Mouse (Mus musculus): ENCODE measurements at regions not wholly inside any gene's neighbourhood (a gene's known extent, or its start where the extent isn't known, plus 50 kb on each side); places are given as distances from the start of the nearest gene placed in this dataset.

GRCm38 (mm10) chr10:70866737-70867136 lies 211.0 kb upstream of the Phyhipl start:
- Histone ChIP-seq H3K9ac (replicated peaks; ENCODE audit: low read length) (no peak overlapping the region), H3K36me3 (ENCODE audit: insufficient read depth, low read length) (no peaks in the 10 kb centered on the region), H3K9me3 (ENCODE audit: low read length) (no peaks in the 10 kb centered on the region), H3K27ac (ENCODE audit: low read length) (no peak overlapping the region), H3K4me1 (ENCODE audit: insufficient read depth, low read length) (no peaks in the 10 kb centered on the region), H3K4me3 (ENCODE audit: low read length) (no peak overlapping the region), H3K4me2 (replicated peaks; ENCODE audit: low read depth, low read length) (no peak overlapping the region), H3K27me3 (ENCODE audit: insufficient read depth, low read length) (no peaks in the 10 kb centered on the region)
- no peak for ATAC-seq (ENCODE audit: low FRiP score, low TSS enrichment)
- WGBS: 89% methylated on average over 2 of the region's 2 CpGs

- H3K36me3 ChIP-seq (ENCODE audit: insufficient read depth, low read length): no peaks in the 10 kb centered on the region
- no peaks in the 10 kb centered on the region for H3K9me3 ChIP-seq (ENCODE audit: low read length)
- no peaks in the 10 kb centered on the region for H3K4me1 ChIP-seq (ENCODE audit: insufficient read depth, low read length)
- ATAC-seq (ENCODE audit: low FRiP score, low TSS enrichment): no peak
- H3K27me3 ChIP-seq (ENCODE audit: insufficient read depth, low read length): no peaks in the 10 kb centered on the region
- no peak overlapping the region for H3K9ac ChIP-seq (replicated peaks; ENCODE audit: low read length)
- no peak overlapping the region for H3K27ac ChIP-seq (ENCODE audit: low read length)
- no peak overlapping the region for H3K4me3 ChIP-seq (ENCODE audit: low read length)
- no peak overlapping the region for H3K4me2 ChIP-seq (replicated peaks; ENCODE audit: low read depth, low read length)
- 89% methylated on average over 5 of the region's 5 CpGs for whole genome bisulfite sequencing
Measured at GRCm38 (mm10) chr10:70864650-70865049, 208.9 kb upstream of the Phyhipl start.

GRCm38 (mm10) chr10:70862022-70862335 lies 206.2 kb upstream of the Phyhipl start:
- ATAC-seq (ENCODE audit: low FRiP score, low TSS enrichment): no peak
- H3K9ac ChIP-seq (replicated peaks; ENCODE audit: low read length): no peak overlapping the region
- no peaks in the 10 kb centered on the region for H3K27me3 ChIP-seq (ENCODE audit: insufficient read depth, low read length)
- no peak overlapping the region for H3K4me3 ChIP-seq (ENCODE audit: low read length)
- H3K27ac ChIP-seq (ENCODE audit: low read length): no peak overlapping the region
- H3K36me3 ChIP-seq (ENCODE audit: insufficient read depth, low read length): no peaks in the 10 kb centered on the region
- no peaks in the 10 kb centered on the region for H3K4me1 ChIP-seq (ENCODE audit: insufficient read depth, low read length)
- WGBS: 64% methylated on average over 3 of the region's 4 CpGs
- no peak overlapping the region for H3K4me2 ChIP-seq (replicated peaks; ENCODE audit: low read depth, low read length)
- H3K9me3 ChIP-seq (ENCODE audit: low read length): no peaks in the 10 kb centered on the region

GRCm38 (mm10) chr10:70861131-70862021 lies 205.6 kb upstream of the Phyhipl start:
- no peak for ATAC-seq (ENCODE audit: low FRiP score, low TSS enrichment)
- Histone ChIP-seq H3K9me3 (ENCODE audit: low read length) (no peaks in the 10 kb centered on the region), H3K4me1 (ENCODE audit: insufficient read depth, low read length) (no peaks in the 10 kb centered on the region), H3K27me3 (ENCODE audit: insufficient read depth, low read length) (no peaks in the 10 kb centered on the region), H3K4me2 (replicated peaks; ENCODE audit: low read depth, low read length) (no peak overlapping the region), H3K36me3 (ENCODE audit: insufficient read depth, low read length) (no peaks in the 10 kb centered on the region), H3K9ac (replicated peaks; ENCODE audit: low read length) (no peak overlapping the region), H3K4me3 (ENCODE audit: low read length) (no peak overlapping the region), H3K27ac (ENCODE audit: low read length) (no peak overlapping the region)
- WGBS: 55% methylated on average over 10 of the region's 10 CpGs

- Histone ChIP-seq H3K9me3 (ENCODE audit: low read length) (no peaks in the 10 kb centered on the region), H3K36me3 (ENCODE audit: insufficient read depth, low read length) (no peaks in the 10 kb centered on the region), H3K4me2 (replicated peaks; ENCODE audit: low read depth, low read length) (no peak overlapping the region), H3K4me1 (ENCODE audit: insufficient read depth, low read length) (no peaks in the 10 kb centered on the region), H3K9ac (replicated peaks; ENCODE audit: low read length) (no peak overlapping the region), H3K27ac (ENCODE audit: low read length) (no peak overlapping the region), H3K27me3 (ENCODE audit: insufficient read depth, low read length) (no peaks in the 10 kb centered on the region), H3K4me3 (ENCODE audit: low read length) (no peak overlapping the region)
- ATAC-seq (ENCODE audit: low FRiP score, low TSS enrichment): no peak
- 82% methylated on average over 14 of the region's 14 CpGs for WGBS
Measured at GRCm38 (mm10) chr10:70857155-70857820, 201.5 kb upstream of the Phyhipl start.

GRCm38 (mm10) chr10:70855948-70856347 lies 200.2 kb upstream of the Phyhipl start:
- Histone ChIP-seq H3K4me1 (ENCODE audit: insufficient read depth, low read length) (no peaks in the 10 kb centered on the region), H3K9me3 (ENCODE audit: low read length) (no peaks in the 10 kb centered on the region), H3K27ac (ENCODE audit: low read length) (no peak overlapping the region), H3K27me3 (ENCODE audit: insufficient read depth, low read length) (no peaks in the 10 kb centered on the region), H3K4me3 (ENCODE audit: low read length) (no peak overlapping the region), H3K36me3 (ENCODE audit: insufficient read depth, low read length) (no peaks in the 10 kb centered on the region), H3K4me2 (replicated peaks; ENCODE audit: low read depth, low read length) (no peak overlapping the region), H3K9ac (replicated peaks; ENCODE audit: low read length) (no peak overlapping the region)
- ATAC-seq (ENCODE audit: low FRiP score, low TSS enrichment): no peak
- 77% methylated on average over 8 of the region's 8 CpGs for WGBS

GRCm38 (mm10) chr10:70853614-70854013 lies 197.8 kb upstream of the Phyhipl start:
- Histone ChIP-seq H3K27ac (ENCODE audit: low read length) (no peak overlapping the region), H3K9ac (replicated peaks; ENCODE audit: low read length) (no peak overlapping the region), H3K9me3 (ENCODE audit: low read length) (no peaks in the 10 kb centered on the region), H3K36me3 (ENCODE audit: insufficient read depth, low read length) (no peaks in the 10 kb centered on the region), H3K4me3 (ENCODE audit: low read length) (no peak overlapping the region), H3K27me3 (ENCODE audit: insufficient read depth, low read length) (no peaks in the 10 kb centered on the region), H3K4me2 (replicated peaks; ENCODE audit: low read depth, low read length) (no peak overlapping the region), H3K4me1 (ENCODE audit: insufficient read depth, low read length) (no peaks in the 10 kb centered on the region)
- 91% methylated on average over 4 of the region's 4 CpGs for WGBS
- ATAC-seq (ENCODE audit: low FRiP score, low TSS enrichment): no peak

- Histone ChIP-seq H3K27me3 (ENCODE audit: insufficient read depth, low read length) (no peaks in the 10 kb centered on the region), H3K27ac (ENCODE audit: low read length) (no peak overlapping the region), H3K9me3 (ENCODE audit: low read length) (peaks cover 5% of the 10 kb centered on the region; the same call in 1 of the 2 replicates), H3K36me3 (ENCODE audit: insufficient read depth, low read length) (no peaks in the 10 kb centered on the region), H3K4me1 (ENCODE audit: insufficient read depth, low read length) (no peaks in the 10 kb centered on the region), H3K4me3 (ENCODE audit: low read length) (no peak overlapping the region), H3K9ac (replicated peaks; ENCODE audit: low read length) (no peak overlapping the region), H3K4me2 (replicated peaks; ENCODE audit: low read depth, low read length) (no peak overlapping the region)
- WGBS: 90% methylated on average over 5 of the region's 5 CpGs
- ATAC-seq (ENCODE audit: low FRiP score, low TSS enrichment): no peak
Measured at GRCm38 (mm10) chr10:70848141-70848540, 192.4 kb upstream of the Phyhipl start.

GRCm38 (mm10) chr10:70847341-70847882 lies 191.6 kb upstream of the Phyhipl start:
- WGBS: 65% methylated on average over 3 of the region's 3 CpGs
- no peak overlapping the region for H3K9ac ChIP-seq (replicated peaks; ENCODE audit: low read length)
- ATAC-seq (ENCODE audit: low FRiP score, low TSS enrichment): no peak

More at GRCm38 (mm10) chr10:70847341-70847882, 191.6 kb upstream of the Phyhipl start:
- no peaks in the 10 kb centered on the region for H3K4me1 ChIP-seq (ENCODE audit: insufficient read depth, low read length)
- H3K27me3 ChIP-seq (ENCODE audit: insufficient read depth, low read length): no peaks in the 10 kb centered on the region
- no peak overlapping the region for H3K4me2 ChIP-seq (replicated peaks; ENCODE audit: low read depth, low read length)
- no peak overlapping the region for H3K27ac ChIP-seq (ENCODE audit: low read length)
- peaks cover 5% of the 10 kb centered on the region; the same call in 1 of the 2 replicates for H3K9me3 ChIP-seq (ENCODE audit: low read length)
- no peaks in the 10 kb centered on the region for H3K36me3 ChIP-seq (ENCODE audit: insufficient read depth, low read length)
- H3K4me3 ChIP-seq (ENCODE audit: low read length): no peak overlapping the region

All from kidney, embryonic 16.5 days (tissue).